ENCODE assay signal across 8 mouse cellular contexts in genomic region chr3:50443421-50443916, GRCm38 (mm10). TPM values are rescaled to one million over a fixed set of nuclear protein-coding genes. Genes with fewer than 3 reads are reported as not detected.
DNase-seq lines count a peak whose midpoint lies in the region; ATAC-seq and TF ChIP-seq lines count a peak whose summit lies in the region.

Gene Slc7a11, minus strand, starts transcription at chr3:50443614.

- TF ChIP-seq POLR2A in bone marrow macrophage, adult 2 months (IDR thresholded peaks at IDR 0.05; ENCODE audit: borderline replicate concordance, low read depth, low read length): no peak

- H3K9ac ChIP-seq in lung, embryonic 14.5 days: peak within 1 kb of the TSS; percentile 48
- H3K9ac ChIP-seq in neural tube, embryonic 14.5 days (replicated peaks; ENCODE audit: low read depth, low read length): no peak within 1 kb of the TSS; the same call in 1 of the 2 replicates

- no peaks in the 10 kb centered on the region for H3K9me3 ChIP-seq in lung, embryonic 14.5 days (ENCODE audit: low read depth, low read length)
- no peaks in the 10 kb centered on the region for H3K9me3 ChIP-seq in neural tube, embryonic 14.5 days (ENCODE audit: control insufficient read depth, low read length)

- peak in 1 of 2 experiments; percentile 11 for DNase-seq in left cerebral cortex, adult 18-20 months (ENCODE audit: low spot score in 2 of 2)
- no peak for DNase-seq in left cerebral cortex, adult 11 months (ENCODE audit: low spot score)
- peak; percentile 32 for DNase-seq in gastrocnemius, postnatal 25 days
- peak; percentile 14 for DNase-seq in kidney, postnatal 14 days
- peak; percentile 68 for DNase-seq in lung, embryonic 14.5 days

- peaks cover 20% of the 10 kb centered on the region for H3K4me1 ChIP-seq in bone marrow macrophage, adult 2 months (ENCODE audit: control insufficient read depth, insufficient read depth, low read length)
- no peaks in the 10 kb centered on the region for H3K4me1 ChIP-seq in lung, embryonic 14.5 days (ENCODE audit: insufficient read depth)
- no peaks in the 10 kb centered on the region for H3K4me1 ChIP-seq in neural tube, embryonic 14.5 days (ENCODE audit: control insufficient read depth, insufficient read depth, low read length)

- ATAC-seq in lung, embryonic 14.5 days (ENCODE audit: insufficient read depth): peak; percentile 88
- ATAC-seq in neural tube, embryonic 14.5 days (ENCODE audit: low read depth): peak; percentile 82; the same call in 1 of the 2 replicates
- ATAC-seq in activated CD4-positive, CD25-positive, alpha-beta regulatory T cell, adult 4 months: no peak

- no peaks in the 10 kb centered on the region for H3K36me3 ChIP-seq in lung, embryonic 14.5 days (ENCODE audit: insufficient read depth)
- no peaks in the 10 kb centered on the region for H3K36me3 ChIP-seq in neural tube, embryonic 14.5 days (ENCODE audit: control insufficient read depth, insufficient read depth, low read length)

- no peak for TF ChIP-seq CTCF in bone marrow macrophage, adult 2 months (IDR thresholded peaks at IDR 0.05; ENCODE audit: low read depth, low read length)
- no peak for TF ChIP-seq CTCF in lung, embryonic 14.5 days (IDR thresholded peaks at IDR 0.05; ENCODE audit: low read depth)

- peak within 1 kb of the TSS; percentile 79 for H3K4me2 ChIP-seq in lung, embryonic 14.5 days
- H3K4me2 ChIP-seq in neural tube, embryonic 14.5 days (ENCODE audit: low read depth, low read length): peak within 1 kb of the TSS; percentile 56

- no peaks in the 10 kb centered on the region for H3K27me3 ChIP-seq in lung, embryonic 14.5 days (ENCODE audit: insufficient read depth, low read length)
- H3K27me3 ChIP-seq in neural tube, embryonic 14.5 days (ENCODE audit: control insufficient read depth, insufficient read depth, low read length): no peaks in the 10 kb centered on the region

- H3K4me3 ChIP-seq in bone marrow macrophage, adult 2 months (ENCODE audit: insufficient read depth, low read length): peak within 1 kb of the TSS; percentile 60
- peak within 1 kb of the TSS; percentile 30 for H3K4me3 ChIP-seq in lung, embryonic 14.5 days (ENCODE audit: low read depth, low read length)
- peak within 1 kb of the TSS; percentile 23; the same call in 1 of the 2 replicates for H3K4me3 ChIP-seq in neural tube, embryonic 14.5 days (ENCODE audit: low read depth, low read length)

- 4% methylated on average over 11 of the region's 11 CpGs for WGBS in lung, embryonic 14.5 days
- WGBS in neural tube, embryonic 14.5 days: 2% methylated on average over 11 of the region's 11 CpGs

- H3K27ac ChIP-seq in bone marrow macrophage, adult 2 months (ENCODE audit: insufficient read depth, low read depth, low read length): no peak within 1 kb of the TSS
- H3K27ac ChIP-seq in lung, embryonic 14.5 days (ENCODE audit: low read depth): no peak within 1 kb of the TSS
- H3K27ac ChIP-seq in neural tube, embryonic 14.5 days (ENCODE audit: low read depth, low read length): no peak within 1 kb of the TSS

RNA-seq across cellular contexts. Expression of gene Slc7a11, which starts in this region (rescaled TPM):
- total RNA-seq in left cerebral cortex, adult 18-20 months (2021): 10 to 100 TPM; 24.4 to 29.0 TPM
- polyA plus RNA-seq in bone marrow macrophage, adult 2 months (2012; ENCODE audit: insufficient read depth, insufficient read length, missing spikeins): 0.60 and 1.4 TPM in 2 replicates
- under 1 TPM; 0.11 to 0.23 TPM for total RNA-seq in gastrocnemius, postnatal 25 days (2021)
- polyA plus RNA-seq in lung, embryonic 14.5 days (2014; fragmentation: Nextera tagmentation; extraction: Ambion mirVana): 0.11 and 0.16 TPM in 2 replicates
- polyA plus RNA-seq in neural tube, embryonic 14.5 days (2014; fragmentation: Nextera tagmentation; extraction: Ambion mirVana): 0.44 and 8.9 TPM in 2 replicates
- polyA plus RNA-seq in activated CD4-positive, CD25-positive, alpha-beta regulatory T cell, adult 4 months (2017; shearing (Covaris generic)): under 1 TPM in 1 of 2 experiments, not detected in 1; 0.16 TPM

Comparison
In these comparisons a context has a peak if more than half of its experiments do, and no peak if none do; other contexts are left out.
1. RNA of gene Slc7a11 (total RNA-seq): 24.4 to 29.0 TPM in left cerebral cortex, adult 18-20 months; 0.11 to 0.23 TPM in gastrocnemius, postnatal 25 days; every median in the first group is over 10 times any median in the second.
2. Peak in DNase-seq in gastrocnemius, postnatal 25 days; RNA of the gene not detected or under 1 TPM.
3. Peak in DNase-seq, ATAC-seq, H3K4me3 ChIP-seq, H3K9ac ChIP-seq and H3K4me2 ChIP-seq in lung, embryonic 14.5 days; RNA of the gene not detected or under 1 TPM.
4. Peak in every context shown above with its lines, with median percentiles within 50 percentile points of each other: H3K4me3 ChIP-seq.